Mouse (Mus musculus) CH12.LX (cell line): ENCODE measurements around the gene Pllp.

Experiments
- CHD1 ChIP-seq: IDR thresholded peaks from 2 replicates; pipeline ENCODE4 v1.6.1; 2012; ENCODE audit warnings: low read depth, low read length, improper control_type of control experiment, inconsistent platforms
- CTCF ChIP-seq, 2 experiments: IDR thresholded peaks in 1 of 2; conservative IDR thresholded peaks in 1 of 2; 2 replicates each; pipeline ENCODE4 v1.5.1; 2011 to 2012; ENCODE audit warnings: low read depth in 2 of 2, low read length in 2 of 2, improper control_type of control experiment in 1 of 2, inconsistent platforms in 1 of 2, mild to moderate bottlenecking in 1 of 2, moderate library complexity in 1 of 2
- EP300 ChIP-seq: IDR thresholded peaks from 2 replicates; pipeline ENCODE4 v1.6.1; 2011; ENCODE audit warnings: low read length, improper control_type of control experiment
- ETS1 ChIP-seq: conservative IDR thresholded peaks from 2 replicates; pipeline ENCODE4 v1.6.1; 2012; ENCODE audit warnings: low read depth, mild to moderate bottlenecking, inconsistent platforms, low read length, improper control_type of control experiment, moderate library complexity
- HCFC1 ChIP-seq: IDR thresholded peaks from 2 replicates; pipeline ENCODE4 v1.6.1; 2012; ENCODE audit warnings: low read depth, mild to moderate bottlenecking, inconsistent platforms, low read length, improper control_type of control experiment
- MXI1 ChIP-seq: IDR thresholded peaks from 2 replicates; pipeline ENCODE4 v1.6.1; 2011; ENCODE audit warnings: mild to moderate bottlenecking, low read depth, low read length, improper control_type of control experiment
- PAX5 ChIP-seq: IDR thresholded peaks from 2 replicates; pipeline ENCODE4 v1.6.1; 2012; ENCODE audit warnings: low read length, inconsistent platforms, mixed read lengths
- POLR2A ChIP-seq: IDR thresholded peaks from 2 replicates; pipeline ENCODE4 v1.6.1; 2011; ENCODE audit warnings: low read depth, mild to moderate bottlenecking, improper control_type of control experiment, low read length
- RCOR1 ChIP-seq: conservative IDR thresholded peaks from 2 replicates; pipeline ENCODE4 v1.6.1; 2012; ENCODE audit warnings: low read depth, mild to moderate bottlenecking, inconsistent platforms, low read length, improper control_type of control experiment
- TBP ChIP-seq: conservative IDR thresholded peaks from 2 replicates; pipeline ENCODE4 v1.6.1; 2011; ENCODE audit warnings: low read depth, low read length, improper control_type of control experiment
- ZKSCAN1 ChIP-seq: IDR thresholded peaks from 2 replicates; pipeline ENCODE4 v1.6.1; 2012; ENCODE audit warnings: low read depth, inconsistent platforms, low read length, improper control_type of control experiment, borderline replicate concordance
- ZMIZ1 ChIP-seq: IDR thresholded peaks from 2 replicates; pipeline ENCODE4 v1.6.1; 2012; ENCODE audit warnings: low read depth, mild to moderate bottlenecking, inconsistent platforms, low read length, improper control_type of control experiment
- ZNF384 ChIP-seq: IDR thresholded peaks from 2 replicates; pipeline ENCODE4 v1.6.1; 2012; ENCODE audit warnings: low read depth, low read length, improper control_type of control experiment, inconsistent platforms

GRCm38 (mm10) chr8:94703972-94704668 is 8.0 kb upstream of the Pllp start:
- no peak for TF ChIP-seq PAX5
- TF ChIP-seq EP300, result no peak
- no peak for TF ChIP-seq ETS1
- peak; percentile 74 for TF ChIP-seq POLR2A
- peak; percentile 99 for TF ChIP-seq TBP
- TF ChIP-seq HCFC1, result no peak
- TF ChIP-seq ZKSCAN1, result no peak
- no peak for TF ChIP-seq RCOR1
- TF ChIP-seq ZNF384, result peak; percentile 92
- TF ChIP-seq ZMIZ1, result no peak; the same call in 1 of the 2 replicates
- no peak for TF ChIP-seq CHD1
- TF ChIP-seq CTCF (conservative IDR thresholded peaks at IDR 0.05 in 1 of 2, IDR thresholded peaks at IDR 0.05 in 1 of 2; ENCODE audit: low read depth in 2 of 2, low read length in 2 of 2), result peak; percentile 95 to 96
- TF ChIP-seq MXI1, result 0 out of 2 replicates have a peak, but pooled peaks have one; percentile 7
